Mouse (Mus musculus) megakaryocyte progenitor cell, adult 5-6 weeks (primary cell): ENCODE data around the gene A630001G21Rik. TPM values are rescaled to one million over a fixed set of nuclear protein-coding genes. Genes with fewer than 3 reads are reported as not detected.
A peak's percentile ranks its signal among the peaks of the same experiment; 100 is the strongest.

Experiments
- ATAC-seq: replicated peaks from 2 replicates; pipeline ENCODE4 v1.8.0; 2016; ENCODE audit warnings: mild to moderate bottlenecking, moderate TSS enrichment, inconsistent platforms; ENCODE audit not compliant: poor library complexity
- total RNA-seq, 2 experiments: library from RNA; stranded (forward) in 1 of 2; stranded (reverse) in 1 of 2; fragments of 157-497, 149-512 nt in 1 of 2; fragments of 200-1000 nt in 1 of 2; gene quantifications; 2 replicates each; pipeline versions ENCODE4 v1.2.3 to v1.2.4; 2015 to 2017

A630001G21Rik gene
- total RNA-seq, 2 experiments from 2014 or later, result 65.8 to 86.3 TPM

GRCm38 (mm10) chr1:85736355-85737184 lies 41.9 kb downstream of the A630001G21Rik start:
- peak; percentile 56 for ATAC-seq

GRCm38 (mm10) chr1:85735463-85736123 lies 42.9 kb downstream of the A630001G21Rik start:
- ATAC-seq, result peak; percentile 71

- ATAC-seq, result 0 out of 2 replicates have a peak, but pooled peaks have one; percentile 6
Observed at GRCm38 (mm10) chr1:85734511-85734910, 43.9 kb downstream of the A630001G21Rik start.

GRCm38 (mm10) chr1:85732581-85732980 lies 45.9 kb downstream of the A630001G21Rik start:
- peak; percentile 59 for ATAC-seq

GRCm38 (mm10) chr1:85730471-85730870 lies 48.0 kb downstream of the A630001G21Rik start:
- no peak for ATAC-seq

GRCm38 (mm10) chr1:85720220-85720893 lies 58.1 kb downstream of the A630001G21Rik start:
- ATAC-seq, result no peak; the same call in 1 of the 2 replicates

GRCm38 (mm10) chr1:85719049-85719448 lies 59.4 kb downstream of the A630001G21Rik start:
- ATAC-seq, result no peak

- 0 out of 2 replicates have a peak, but pooled peaks have one; percentile 11 for ATAC-seq
Observed at GRCm38 (mm10) chr1:85716447-85717027, 61.9 kb downstream of the A630001G21Rik start.

GRCm38 (mm10) chr1:85714501-85714900 lies 63.9 kb downstream of the A630001G21Rik start:
- no peak for ATAC-seq

- ATAC-seq, result no peak
Observed at GRCm38 (mm10) chr1:85706754-85707153, 71.7 kb downstream of the A630001G21Rik start.

GRCm38 (mm10) chr1:85705552-85705951 lies 72.9 kb downstream of the A630001G21Rik start:
- ATAC-seq, result no peak

GRCm38 (mm10) chr1:85703245-85704186 lies 74.9 kb downstream of the A630001G21Rik start:
- ATAC-seq, result peak; percentile 95

- no peak for ATAC-seq
Observed at GRCm38 (mm10) chr1:85702531-85702930, 75.9 kb downstream of the A630001G21Rik start.

GRCm38 (mm10) chr1:85697721-85698493 lies 80.5 kb downstream of the A630001G21Rik start:
- ATAC-seq, result peak; percentile 60

GRCm38 (mm10) chr1:85695646-85696045 lies 82.8 kb downstream of the A630001G21Rik start:
- ATAC-seq, result no peak

GRCm38 (mm10) chr1:85693280-85693679 lies 85.2 kb downstream of the A630001G21Rik start:
- ATAC-seq, result peak; percentile 76

- ATAC-seq, result no peak
Observed at GRCm38 (mm10) chr1:85692281-85692680, 86.2 kb downstream of the A630001G21Rik start.

GRCm38 (mm10) chr1:85690544-85690943 lies 87.9 kb downstream of the A630001G21Rik start:
- ATAC-seq, result peak; percentile 45; the same call in 1 of the 2 replicates

- peak; percentile 82 for ATAC-seq
Observed at GRCm38 (mm10) chr1:85687346-85687745, 91.1 kb downstream of the A630001G21Rik start.
